Mouse (Mus musculus) heart, embryonic 10.5 days (tissue): ENCODE measurements around the gene Gm20532. TPM values are rescaled to one million over a fixed set of nuclear protein-coding genes. Genes with fewer than 3 reads are reported as not detected.
A peak's percentile ranks its signal among the peaks of the same experiment; 100 is the strongest.

Experiments
- DNase-seq: peaks from one replicate; pipeline ENCODE4 v3.0.0-alpha.2; 2017; ENCODE audit warnings: low spot score
- H3K27ac ChIP-seq: fragments of 300-500 bp; sonication (generic); 2 replicates; pipeline ENCODE4 v1.5.1; 2016; ENCODE audit warnings: mild to moderate bottlenecking
- H3K27me3 ChIP-seq: fragments of 300-500 bp; sonication (generic); 2 replicates; pipeline ENCODE4 v1.6.1; 2016; ENCODE audit warnings: mild to moderate bottlenecking; ENCODE audit not compliant: poor library complexity, insufficient read depth, severe bottlenecking
- H3K36me3 ChIP-seq: fragments of 300-500 bp; sonication (generic); 2 replicates; pipeline ENCODE4 v1.6.1; 2016; ENCODE audit warnings: mild to moderate bottlenecking, moderate library complexity
- H3K4me1 ChIP-seq: fragments of 300-500 bp; sonication (generic); 2 replicates; pipeline ENCODE4 v1.6.1; 2016; ENCODE audit warnings: mild to moderate bottlenecking
- H3K4me3 ChIP-seq: fragments of 300-500 bp; sonication (generic); 2 replicates; pipeline ENCODE4 v1.5.1; 2016; ENCODE audit warnings: mild to moderate bottlenecking, moderate library complexity
- H3K9me3 ChIP-seq: fragments of 300-500 bp; sonication (generic); 2 replicates; pipeline ENCODE4 v1.6.1; 2016; ENCODE audit warnings: mild to moderate bottlenecking, moderate library complexity
- WGBS: fragments of 180-500 bp; shearing (Covaris S2); methylation state at CpG from one replicate; pipeline ENCODE4 v1.1.7; 2016; 5-methylcytosine and 5-hydroxymethylcytosine counted together
- polyA plus RNA-seq: library from polyadenylated mRNA; unstranded; fragments of >200 nt; fragmentation: Nextera tagmentation; extraction: Ambion mirVana; gene quantifications from 2 replicates; pipeline ENCODE4 v1.2.1, GENCODE M21; 2016

Gm20532 gene
- polyA plus RNA-seq, 1 experiment from 2014 or later = not detected

- 74% methylated on average over 4 of the region's 4 CpGs for WGBS
- Histone ChIP-seq H3K9me3 (no peaks in the 10 kb centered on the region), H3K36me3 (no peaks in the 10 kb centered on the region), H3K4me3 (no peak overlapping the region), H3K27me3 (0 out of 2 replicates have a peak, but pooled peaks cover 6% of the 10 kb centered on the region), H3K4me1 (peaks cover 17% of the 10 kb centered on the region), H3K27ac (no peak overlapping the region; the same call in 1 of the 2 replicates)
- no peak for DNase-seq
These were observed 29.2 kb downstream of the Gm20532 start for GRCm38 (mm10) chr2:26615459-26616124.

- no peak overlapping the region for H3K27ac ChIP-seq
- no peak overlapping the region for H3K4me3 ChIP-seq
- no peaks in the 10 kb centered on the region for H3K36me3 ChIP-seq
- H3K27me3 ChIP-seq = 0 out of 2 replicates have a peak, but pooled peaks cover 6% of the 10 kb centered on the region
- 57% methylated on average over 6 of the region's 6 CpGs for WGBS
- peaks cover 17% of the 10 kb centered on the region for H3K4me1 ChIP-seq
- DNase-seq = no peak
- no peaks in the 10 kb centered on the region for H3K9me3 ChIP-seq
These were observed 30.9 kb downstream of the Gm20532 start for GRCm38 (mm10) chr2:26617331-26617730.

GRCm38 (mm10) chr2:26617928-26618327 lies 31.5 kb downstream of the Gm20532 start:
- H3K36me3 ChIP-seq = no peaks in the 10 kb centered on the region
- H3K27me3 ChIP-seq = 0 out of 2 replicates have a peak, but pooled peaks cover 6% of the 10 kb centered on the region
- DNase-seq = no peak
- no peak overlapping the region for H3K4me3 ChIP-seq
- no peak overlapping the region for H3K27ac ChIP-seq
- peaks cover 17% of the 10 kb centered on the region for H3K4me1 ChIP-seq
- no peaks in the 10 kb centered on the region for H3K9me3 ChIP-seq
- 53% methylated on average over 7 of the region's 7 CpGs for WGBS

- no peaks in the 10 kb centered on the region for H3K36me3 ChIP-seq
These were observed 34.8 kb downstream of the Gm20532 start for GRCm38 (mm10) chr2:26621246-26621645.

GRCm38 (mm10) chr2:26622984-26623383 lies 36.5 kb downstream of the Gm20532 start:
- 70% methylated on average over 5 of the region's 5 CpGs for WGBS

More at GRCm38 (mm10) chr2:26621246-26621645, 34.8 kb downstream of the Gm20532 start:
- H3K4me1 ChIP-seq = peaks cover 17% of the 10 kb centered on the region
- 0 out of 2 replicates have a peak, but pooled peaks cover 6% of the 10 kb centered on the region for H3K27me3 ChIP-seq
- 49% methylated on average over 2 of the region's 2 CpGs for WGBS
- DNase-seq = no peak
- no peaks in the 10 kb centered on the region for H3K9me3 ChIP-seq
- H3K27ac ChIP-seq = no peak overlapping the region
- no peak overlapping the region for H3K4me3 ChIP-seq

GRCm38 (mm10) chr2:26625419-26625818 lies 39.0 kb downstream of the Gm20532 start:
- Histone ChIP-seq H3K27me3 (peaks cover 19% of the 10 kb centered on the region; the same call in 1 of the 2 replicates), H3K36me3 (no peaks in the 10 kb centered on the region), H3K4me3 (no peak overlapping the region), H3K4me1 (peaks cover 24% of the 10 kb centered on the region), H3K9me3 (no peaks in the 10 kb centered on the region), H3K27ac (no peak overlapping the region)
- no peak for DNase-seq
- 78% methylated on average over 3 of the region's 3 CpGs for WGBS

More at GRCm38 (mm10) chr2:26622984-26623383, 36.5 kb downstream of the Gm20532 start:
- Histone ChIP-seq H3K27ac (no peak overlapping the region), H3K36me3 (no peaks in the 10 kb centered on the region), H3K4me3 (no peak overlapping the region), H3K4me1 (peaks cover 12% of the 10 kb centered on the region), H3K9me3 (no peaks in the 10 kb centered on the region), H3K27me3 (peaks cover 14% of the 10 kb centered on the region; the same call in 1 of the 2 replicates)
- no peak for DNase-seq

- no peak overlapping the region for H3K27ac ChIP-seq
These were observed 39.6 kb downstream of the Gm20532 start for GRCm38 (mm10) chr2:26626081-26626480.

GRCm38 (mm10) chr2:26627921-26628739 lies 41.7 kb downstream of the Gm20532 start, which contains the start of gene Fam69b:
TSS of gene Fam69b (plus strand) at chr2:26628457.
- no peaks in the 10 kb centered on the region for H3K9me3 ChIP-seq
- H3K4me1 ChIP-seq = peaks cover 30% of the 10 kb centered on the region
- H3K36me3 ChIP-seq = no peaks in the 10 kb centered on the region
- H3K27ac ChIP-seq = peak within 1 kb of the TSS; percentile 88
- no peak for DNase-seq
- peaks cover 23% of the 10 kb centered on the region; the same call in 1 of the 2 replicates for H3K27me3 ChIP-seq
- under 1% methylated on average over 70 of the region's 70 CpGs for WGBS
- peak within 1 kb of the TSS; percentile 77 for H3K4me3 ChIP-seq

More at GRCm38 (mm10) chr2:26626081-26626480, 39.6 kb downstream of the Gm20532 start:
- DNase-seq = no peak
- 57% methylated on average over 3 of the region's 3 CpGs for WGBS
- H3K27me3 ChIP-seq = peaks cover 23% of the 10 kb centered on the region; the same call in 1 of the 2 replicates
- H3K4me1 ChIP-seq = peaks cover 24% of the 10 kb centered on the region
- no peaks in the 10 kb centered on the region for H3K36me3 ChIP-seq
- no peaks in the 10 kb centered on the region for H3K9me3 ChIP-seq
- H3K4me3 ChIP-seq = no peak overlapping the region

- H3K4me3 ChIP-seq = peak overlapping the region; percentile 77
- H3K36me3 ChIP-seq = peaks cover 3% of the 10 kb centered on the region; the same call in 1 of the 2 replicates
- H3K4me1 ChIP-seq = peaks cover 30% of the 10 kb centered on the region
- DNase-seq = no peak
- H3K27me3 ChIP-seq = peaks cover 23% of the 10 kb centered on the region; the same call in 1 of the 2 replicates
- H3K27ac ChIP-seq = peak overlapping the region; percentile 88
- H3K9me3 ChIP-seq = no peaks in the 10 kb centered on the region
- WGBS = 22% methylated on average over 5 of the region's 5 CpGs
These were observed 42.5 kb downstream of the Gm20532 start for GRCm38 (mm10) chr2:26628792-26629437.

- Histone ChIP-seq H3K36me3 (peaks cover 40% of the 10 kb centered on the region), H3K27ac (0 out of 2 replicates have a peak overlapping the region, but pooled peaks have one; percentile 6), H3K27me3 (peaks cover 15% of the 10 kb centered on the region; the same call in 1 of the 2 replicates), H3K4me3 (0 out of 2 replicates have a peak overlapping the region, but pooled peaks have one; percentile 8), H3K9me3 (no peaks in the 10 kb centered on the region), H3K4me1 (peaks cover 48% of the 10 kb centered on the region)
- 82% methylated on average over 16 of the region's 16 CpGs for WGBS
- no peak for DNase-seq
These were observed 46.3 kb downstream of the Gm20532 start for GRCm38 (mm10) chr2:26632541-26633395.

- WGBS = 64% methylated on average over 4 of the region's 4 CpGs
- Histone ChIP-seq H3K36me3 (peaks cover 52% of the 10 kb centered on the region), H3K27me3 (peaks cover 10% of the 10 kb centered on the region; the same call in 1 of the 2 replicates), H3K9me3 (no peaks in the 10 kb centered on the region), H3K4me3 (no peak overlapping the region), H3K27ac (no peak overlapping the region), H3K4me1 (peaks cover 49% of the 10 kb centered on the region)
- no peak for DNase-seq
These were observed 47.6 kb downstream of the Gm20532 start for GRCm38 (mm10) chr2:26633953-26634530.
